Mouse (Mus musculus) midbrain, embryonic 13.5 days (tissue): ENCODE measurements around the gene Tmprss9. TPM values are rescaled to one million over a fixed set of nuclear protein-coding genes. Genes with fewer than 3 reads are reported as not detected.

Experiments used
- ATAC-seq: fragments of 200-750 bp; cut with Nextera tagmentation; 2 replicates; pipeline ENCODE4 v1.8.0; 2017; ENCODE audit warnings: mild to moderate bottlenecking, moderate TSS enrichment, moderate library complexity
- H3K27ac ChIP-seq: fragments of 300-500 bp; sonication (generic); 2 replicates; pipeline ENCODE4 v1.5.1; 2015; ENCODE audit warnings: inconsistent platforms, mild to moderate bottlenecking, moderate library complexity
- H3K27me3 ChIP-seq: fragments of 300-500 bp; sonication (generic); 2 replicates; pipeline ENCODE4 v1.6.1; 2015; ENCODE audit warnings: mild to moderate bottlenecking, inconsistent platforms
- H3K36me3 ChIP-seq: fragments of 300-500 bp; sonication (generic); 2 replicates; pipeline ENCODE4 v1.6.1; 2015; ENCODE audit warnings: mild to moderate bottlenecking, inconsistent platforms
- H3K4me1 ChIP-seq: fragments of 300-500 bp; sonication (generic); replicated peaks from 2 replicates; pipeline ENCODE4 v1.6.1; 2015; ENCODE audit warnings: inconsistent platforms
- H3K4me2 ChIP-seq: fragments of 300-500 bp; sonication (generic); replicated peaks from 2 replicates; pipeline ENCODE4 v1.6.1; 2015; ENCODE audit warnings: moderate library complexity, mild to moderate bottlenecking, inconsistent platforms
- H3K4me3 ChIP-seq: fragments of 300-500 bp; sonication (generic); replicated peaks from 2 replicates; pipeline ENCODE4 v1.5.1; 2015; ENCODE audit warnings: mild to moderate bottlenecking, inconsistent platforms
- H3K9ac ChIP-seq: fragments of 300-500 bp; sonication (generic); replicated peaks from 2 replicates; pipeline ENCODE4 v1.6.1; 2015; ENCODE audit warnings: mild to moderate bottlenecking, inconsistent platforms
- H3K9me3 ChIP-seq: fragments of 300-500 bp; sonication (generic); 2 replicates; pipeline ENCODE4 v1.6.1; 2016; ENCODE audit warnings: mild to moderate bottlenecking, inconsistent platforms
- WGBS: fragments of 180-500 bp; shearing (Covaris S2); methylation state at CpG from one replicate; pipeline ENCODE4 v1.1.7; 2015; 5-methylcytosine and 5-hydroxymethylcytosine counted together
- microRNA counts: library from miRNA; unstranded; fragments of <30 nt; microRNA quantifications from one replicate; lab custom pipeline; 2016
- microRNA-seq: library from miRNA; unstranded; fragments of <30 nt; microRNA quantifications from one replicate; pipeline ENCODE4, GENCODE M21; 2016
- polyA plus RNA-seq: library from polyadenylated mRNA; unstranded; fragments of >200 nt; fragmentation: Nextera tagmentation; extraction: Ambion mirVana; gene quantifications from 2 replicates; pipeline ENCODE4 v1.2.1, GENCODE M21; 2015

The Tmprss9 gene
- polyA plus RNA-seq, 1 experiment from 2014 or later, result 0.31 TPM

GRCm38 (mm10) chr10:80946684-80947437 is 75.2 kb downstream of the Tmprss9 start:
- Histone ChIP-seq H3K9me3 (no peaks in the 10 kb centered on the region), H3K27me3 (peaks cover 6% of the 10 kb centered on the region; the same call in 1 of the 2 replicates), H3K4me2 (no peak overlapping the region), H3K4me1 (0 out of 2 replicates have a peak, but pooled peaks cover 3% of the 10 kb centered on the region), H3K4me3 (no peak overlapping the region), H3K36me3 (no peaks in the 10 kb centered on the region), H3K27ac (no peak overlapping the region), H3K9ac (no peak overlapping the region)
- no peak for ATAC-seq
- 67% methylated on average over 14 of the region's 14 CpGs for WGBS

- H3K27me3 ChIP-seq, result peaks cover 6% of the 10 kb centered on the region; the same call in 1 of the 2 replicates
- no peak for ATAC-seq
- H3K4me3 ChIP-seq, result no peak overlapping the region
- H3K27ac ChIP-seq, result no peak overlapping the region
- H3K4me2 ChIP-seq, result no peak overlapping the region
- H3K9me3 ChIP-seq, result no peaks in the 10 kb centered on the region
- H3K36me3 ChIP-seq, result no peaks in the 10 kb centered on the region
- 0 out of 2 replicates have a peak, but pooled peaks cover 3% of the 10 kb centered on the region for H3K4me1 ChIP-seq
- H3K9ac ChIP-seq, result no peak overlapping the region
- WGBS, result 64% methylated on average over 2 of the region's 2 CpGs
These were observed 76.2 kb downstream of the Tmprss9 start for GRCm38 (mm10) chr10:80947802-80948201.

GRCm38 (mm10) chr10:80948570-80948969 is 76.9 kb downstream of the Tmprss9 start:
- Histone ChIP-seq H3K9me3 (no peaks in the 10 kb centered on the region), H3K27me3 (peaks cover 6% of the 10 kb centered on the region; the same call in 1 of the 2 replicates), H3K4me1 (0 out of 2 replicates have a peak, but pooled peaks cover 3% of the 10 kb centered on the region), H3K9ac (no peak overlapping the region), H3K4me3 (no peak overlapping the region), H3K4me2 (no peak overlapping the region), H3K36me3 (no peaks in the 10 kb centered on the region), H3K27ac (no peak overlapping the region)
- no peak for ATAC-seq
- 39% methylated on average over 6 of the region's 6 CpGs for WGBS

- ATAC-seq, result no peak
- Histone ChIP-seq H3K4me1 (0 out of 2 replicates have a peak, but pooled peaks cover 3% of the 10 kb centered on the region), H3K9ac (no peak overlapping the region), H3K27ac (no peak overlapping the region), H3K4me2 (no peak overlapping the region), H3K27me3 (peaks cover 6% of the 10 kb centered on the region; the same call in 1 of the 2 replicates), H3K36me3 (no peaks in the 10 kb centered on the region), H3K4me3 (no peak overlapping the region), H3K9me3 (no peaks in the 10 kb centered on the region)
- WGBS, result 72% methylated on average over 3 of the region's 3 CpGs
These were observed 77.4 kb downstream of the Tmprss9 start for GRCm38 (mm10) chr10:80949081-80949480.

MicroRNAs encoded within 50 kb of the gene (microRNA counts, 519-probe panel; counts per million panel counts)
- microRNA mmu-miR-1982 (lab: Ali Mortazavi, UCI), result 110 counts per million, percentile 56 among the panel's probes with 10 or more counts

Small RNA genes within 50 kb of the gene (microRNA-seq; reads per million reads assigned to microRNA genes)
- 1.2 reads per million for gene Mir1982

Other genes with a start within 250 kb of the Tmprss9 start
- gene Csnk1g2, start 249.0 kb upstream of the Tmprss9 start, polyA plus RNA-seq, result 73.8 and 115 TPM in 2 replicates
- gene Btbd2, start 214.8 kb upstream of the Tmprss9 start, polyA plus RNA-seq, result 60.9 and 80.6 TPM in 2 replicates
- gene Mknk2, start 193.7 kb upstream of the Tmprss9 start, polyA plus RNA-seq, result 49.6 and 60.1 TPM in 2 replicates
- 58.3 and 58.5 TPM in 2 replicates for gene Mob3a, start 169.9 kb upstream of the Tmprss9 start, polyA plus RNA-seq
- gene Izumo4, start 169.7 kb upstream of the Tmprss9 start, polyA plus RNA-seq, result 37.8 and 39.2 TPM in 2 replicates
- gene Ap3d1, start 129.6 kb upstream of the Tmprss9 start, polyA plus RNA-seq, result 94.5 and 96.3 TPM in 2 replicates
- 19.3 and 23.3 TPM in 2 replicates for gene Dot1l, start 116.6 kb upstream of the Tmprss9 start, polyA plus RNA-seq
- gene Sf3a2, start 73.7 kb upstream of the Tmprss9 start, polyA plus RNA-seq, result 64.1 and 64.9 TPM in 2 replicates
- gene Plekhj1, start 73.2 kb upstream of the Tmprss9 start, polyA plus RNA-seq, result 131 and 150 TPM in 2 replicates
- gene Amh, start 66.6 kb upstream of the Tmprss9 start, polyA plus RNA-seq, result not detected in 2 replicates
- 0.28 and 0.43 TPM in 2 replicates for gene Jsrp1, start 58.4 kb upstream of the Tmprss9 start, polyA plus RNA-seq
- 1,319 and 1,425 TPM in 2 replicates for gene Oaz1, start 45.2 kb upstream of the Tmprss9 start, polyA plus RNA-seq
- 1.5 and 1.9 TPM in 2 replicates for gene Lingo3, start 27.8 kb upstream of the Tmprss9 start, polyA plus RNA-seq
- gene Lsm7, start 16.6 kb upstream of the Tmprss9 start, polyA plus RNA-seq, result 249 and 254 TPM in 2 replicates
- gene Sppl2b, start 16.6 kb upstream of the Tmprss9 start, polyA plus RNA-seq, result 56.9 and 61.1 TPM in 2 replicates
- 331 TPM in 2 replicates for gene Timm13, start 29.1 kb downstream of the Tmprss9 start, polyA plus RNA-seq
- 46.9 and 48.2 TPM in 2 replicates for gene Lmnb2, start 46.4 kb downstream of the Tmprss9 start, polyA plus RNA-seq
- 4.0 and 4.9 TPM in 2 replicates for gene Gadd45b, start 58.2 kb downstream of the Tmprss9 start, polyA plus RNA-seq
- gene Gng7, start 143.1 kb downstream of the Tmprss9 start, polyA plus RNA-seq, result 10.4 and 10.9 TPM in 2 replicates
- gene Diras1, start 153.8 kb downstream of the Tmprss9 start, polyA plus RNA-seq, result 30.9 and 34.3 TPM in 2 replicates
- gene Slc39a3, start 165.6 kb downstream of the Tmprss9 start, polyA plus RNA-seq, result 43.5 and 45.7 TPM in 2 replicates
- gene Sgta, start 188.3 kb downstream of the Tmprss9 start, polyA plus RNA-seq, result 316 and 322 TPM in 2 replicates
- 44.9 and 48.5 TPM in 2 replicates for gene Thop1, start 198.2 kb downstream of the Tmprss9 start, polyA plus RNA-seq
- gene Creb3l3, start 227.0 kb downstream of the Tmprss9 start, polyA plus RNA-seq, result 0.12 and 0.20 TPM in 2 replicates
- gene Map2k2, start 234.1 kb downstream of the Tmprss9 start, polyA plus RNA-seq, result 220 and 243 TPM in 2 replicates